Mouse (Mus musculus): ENCODE results near the gene Rab28. TPM values are rescaled to one million over a fixed set of nuclear protein-coding genes. Genes with fewer than 3 reads are reported as not detected.

The Rab28 gene
- total RNA-seq (2023): 10 to 100 TPM; 19.7 to 24.3 TPM

DNA sequence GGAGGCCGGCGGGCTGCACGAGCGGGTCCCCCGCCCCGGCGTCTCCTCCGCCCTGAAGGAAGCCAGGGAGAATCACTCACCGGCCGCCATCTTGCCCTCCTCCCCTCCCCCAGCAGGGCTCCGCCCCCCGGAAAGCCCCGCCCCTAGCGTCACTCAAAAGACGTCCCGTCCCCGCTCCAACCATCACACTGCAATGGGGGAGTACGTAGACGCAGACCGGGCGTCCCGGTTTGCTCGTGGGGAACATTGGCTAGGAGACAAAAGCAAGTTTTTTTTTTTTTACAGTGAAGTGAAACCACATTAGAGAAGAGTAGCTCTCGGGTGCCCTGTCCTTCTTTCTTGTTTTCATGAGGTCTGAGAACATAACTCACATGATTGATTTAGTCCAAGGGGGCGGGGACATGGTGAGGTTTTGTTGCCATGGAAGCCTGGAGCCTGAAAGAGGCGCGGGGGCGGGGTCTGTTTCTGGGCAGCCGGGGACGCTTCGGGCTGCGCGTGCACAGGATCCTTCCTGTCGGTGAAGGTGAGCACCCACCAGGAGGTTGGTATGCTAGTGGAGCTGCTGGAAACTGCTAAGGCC, at the start of gene Rab28:
Rab28 (minus strand) TSS at position 107 of the 580 bp plus-strand sequence.

Other genes starting within 250 kb of the Rab28 start
- not detected for gene Nkx3-2, start 56.3 kb upstream of the Rab28 start, total RNA-seq (2023)
- gene Bod1l, start 136.2 kb upstream of the Rab28 start, total RNA-seq (2023): 10 to 100 TPM; 29.2 to 32.3 TPM

Measured in monocyte, adult 59 days (primary cell).